Mouse (Mus musculus) midbrain, embryonic 11.5 days (tissue): ENCODE data around the gene Car3. TPM values are rescaled to one million over a fixed set of nuclear protein-coding genes. Genes with fewer than 3 reads are reported as not detected.
A peak's percentile ranks its signal among the peaks of the same experiment; 100 is the strongest.

Experiments
- ATAC-seq: fragments of 200-750 bp; cut with Nextera tagmentation; 2 replicates; pipeline ENCODE4 v1.8.0; 2017; ENCODE audit warnings: moderate TSS enrichment, moderate library complexity; ENCODE audit not compliant: low FRiP score
- DNase-seq: peaks from one replicate; pipeline ENCODE4 v3.0.0; 2015; ENCODE audit warnings: low spot score; ENCODE audit errors: missing footprints
- H3K27ac ChIP-seq: fragments of 300-500 bp; sonication (generic); 2 replicates; pipeline ENCODE4 v1.5.1; 2014; ENCODE audit warnings: low read depth, low read length
- H3K27me3 ChIP-seq: fragments of 300-500 bp; sonication (generic); 2 replicates; pipeline ENCODE4 v1.6.1; 2014; ENCODE audit warnings: mild to moderate bottlenecking, low read length, moderate library complexity, mixed read lengths; ENCODE audit not compliant: control insufficient read depth, insufficient read depth
- H3K36me3 ChIP-seq: fragments of 300-500 bp; sonication (generic); 2 replicates; pipeline ENCODE4 v1.6.1; 2014; ENCODE audit warnings: mild to moderate bottlenecking, low read length, moderate library complexity, mixed read lengths; ENCODE audit not compliant: control insufficient read depth, insufficient read depth
- H3K4me1 ChIP-seq: fragments of 300-500 bp; sonication (generic); 2 replicates; pipeline ENCODE4 v1.6.1; 2014; ENCODE audit warnings: low read length; ENCODE audit not compliant: control insufficient read depth, insufficient read depth
- H3K4me2 ChIP-seq: fragments of 300-500 bp; sonication (generic); 2 replicates; pipeline ENCODE4 v1.6.1; 2014; ENCODE audit warnings: mild to moderate bottlenecking, moderate library complexity
- H3K4me3 ChIP-seq: fragments of 300-500 bp; sonication (generic); 2 replicates; pipeline ENCODE4 v1.5.1; 2014; ENCODE audit warnings: low read depth, low read length
- H3K9ac ChIP-seq: fragments of 300-500 bp; sonication (generic); 2 replicates; pipeline ENCODE4 v1.6.1; 2014; ENCODE audit warnings: low read length
- H3K9me3 ChIP-seq: fragments of 300-500 bp; sonication (generic); 2 replicates; pipeline ENCODE4 v1.6.1; 2016; ENCODE audit warnings: low read length; ENCODE audit not compliant: control insufficient read depth
- WGBS: fragments of 180-500 bp; shearing (Covaris S2); extraction: QIAGEN DNeasy Blood & Tissue Kit; methylation state at CpG from one replicate; pipeline ENCODE4 v1.1.7; 2014; 5-methylcytosine and 5-hydroxymethylcytosine counted together
- polyA plus RNA-seq: library from polyadenylated mRNA; unstranded; fragments of >200 nt; fragmentation: Nextera tagmentation; extraction: Ambion mirVana; gene quantifications from 2 replicates; pipeline ENCODE4 v1.2.1, GENCODE M21; 2014

Car3 gene
- polyA plus RNA-seq, 1 experiment from 2014 or later: 3.9 TPM

DNA sequence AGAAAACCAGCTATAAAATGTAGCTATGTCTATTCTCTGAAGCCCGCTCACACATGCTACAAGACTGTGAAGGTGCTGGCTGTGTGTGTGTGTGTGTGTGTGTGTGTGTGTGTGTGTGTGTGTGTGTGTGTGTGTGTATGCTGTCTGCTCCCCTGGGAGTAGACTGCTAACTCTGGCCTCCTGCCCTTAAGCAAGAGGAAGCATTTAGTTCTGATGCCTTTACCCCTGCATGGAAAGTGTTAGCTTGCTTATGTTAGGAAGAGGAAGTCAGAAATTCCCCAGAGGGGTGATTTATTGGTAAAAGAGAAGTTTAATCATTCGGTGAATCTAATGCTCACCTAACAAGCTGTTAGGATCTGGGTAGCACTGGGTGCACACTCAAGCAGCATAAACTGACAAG, 17.0 kb downstream of the Car3 start:
- H3K4me1 ChIP-seq: no peaks in the 10 kb centered on the region
- DNase-seq (peak; percentile 14), ATAC-seq (no peak)
- H3K4me3 ChIP-seq: no peak overlapping the region
- H3K4me2 ChIP-seq: no peak overlapping the region
- no peaks in the 10 kb centered on the region for H3K36me3 ChIP-seq
- H3K27me3 ChIP-seq: no peaks in the 10 kb centered on the region
- 78% methylated on average over 2 of the region's 2 CpGs for WGBS
- no peak overlapping the region for H3K9ac ChIP-seq
- H3K9me3 ChIP-seq: no peaks in the 10 kb centered on the region
- no peak overlapping the region for H3K27ac ChIP-seq

DNA sequence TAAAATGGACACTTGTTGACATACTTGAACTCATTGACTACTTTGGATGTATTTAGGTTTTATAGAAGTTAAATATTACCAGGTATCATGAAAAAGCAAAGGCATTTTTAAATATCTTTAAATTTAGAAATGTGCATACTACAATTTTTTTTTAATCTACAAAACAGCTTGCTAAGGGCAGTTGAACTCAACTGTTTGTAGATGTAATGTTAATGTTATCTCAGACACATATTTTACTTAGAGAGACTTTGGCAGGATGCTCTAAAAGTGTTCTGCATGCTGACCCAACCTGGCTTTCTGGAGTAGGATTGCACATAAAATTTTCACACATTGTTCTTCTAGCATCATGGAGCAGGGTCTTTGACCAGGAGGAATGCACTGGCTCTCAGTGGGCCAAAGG, 18.7 kb downstream of the Car3 start:
- H3K36me3 ChIP-seq: no peaks in the 10 kb centered on the region

DNA sequence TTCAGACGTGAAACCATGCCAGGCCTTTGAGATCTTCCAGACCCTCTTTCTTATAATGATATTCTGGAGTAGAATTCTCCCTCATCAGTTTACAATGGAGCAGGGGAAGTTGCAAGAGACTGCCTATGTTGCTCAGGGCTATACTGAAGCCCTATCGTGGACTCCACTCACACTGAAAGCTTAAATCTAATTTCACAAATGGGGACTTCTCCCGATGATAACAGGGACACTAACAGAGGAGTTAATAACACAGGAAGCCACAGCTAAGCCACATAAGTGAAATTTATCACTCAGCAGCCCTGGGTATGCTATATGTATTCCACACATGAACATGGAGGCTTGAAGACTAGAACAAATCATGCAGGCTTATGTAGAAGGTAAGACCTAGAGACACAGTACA, 19.4 kb downstream of the Car3 start:
- 88% methylated on average over 3 of the region's 3 CpGs for WGBS
- no peak for ATAC-seq

More for the DNA sequence above, 18.7 kb downstream of the Car3 start:
- no peak overlapping the region for H3K4me2 ChIP-seq
- H3K4me3 ChIP-seq: no peak overlapping the region
- H3K27ac ChIP-seq: no peak overlapping the region
- H3K9me3 ChIP-seq: no peaks in the 10 kb centered on the region
- no peaks in the 10 kb centered on the region for H3K4me1 ChIP-seq
- ATAC-seq (no peak), DNase-seq (no peak)
- H3K27me3 ChIP-seq: peaks cover 4% of the 10 kb centered on the region; the same call in 1 of the 2 replicates
- no peak overlapping the region for H3K9ac ChIP-seq

DNA sequence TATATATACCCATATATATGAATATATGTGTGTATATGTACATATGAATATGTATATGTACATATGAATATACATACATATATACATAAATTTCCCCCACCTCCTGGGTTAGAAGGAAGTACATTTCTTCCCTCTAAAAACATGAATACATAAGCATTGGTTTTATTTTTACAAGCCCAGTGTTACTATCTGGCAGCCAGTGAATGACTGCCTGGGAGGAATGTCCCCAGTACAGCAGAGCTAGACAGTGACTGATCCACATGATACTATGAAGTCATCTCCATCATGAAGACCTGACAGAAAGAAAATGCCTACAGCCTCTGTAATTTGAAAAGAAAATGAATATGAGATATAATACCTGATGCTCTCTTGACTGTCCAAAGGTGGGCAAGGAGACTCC, 21.5 kb downstream of the Car3 start:
- no peaks in the 10 kb centered on the region for H3K36me3 ChIP-seq
- H3K9me3 ChIP-seq: no peaks in the 10 kb centered on the region
- no peak overlapping the region for H3K4me2 ChIP-seq
- no peak for ATAC-seq
- H3K4me3 ChIP-seq: no peak overlapping the region
- H3K27me3 ChIP-seq: peaks cover 9% of the 10 kb centered on the region; the same call in 1 of the 2 replicates
- H3K9ac ChIP-seq: no peak overlapping the region
- peak; percentile 75 for DNase-seq
- no peak overlapping the region for H3K27ac ChIP-seq
- no peaks in the 10 kb centered on the region for H3K4me1 ChIP-seq

More for the DNA sequence above, 19.4 kb downstream of the Car3 start:
- Histone ChIP-seq H3K4me1 (no peaks in the 10 kb centered on the region), H3K9ac (no peak overlapping the region), H3K27ac (no peak overlapping the region), H3K9me3 (no peaks in the 10 kb centered on the region), H3K27me3 (peaks cover 9% of the 10 kb centered on the region; the same call in 1 of the 2 replicates), H3K4me2 (no peak overlapping the region), H3K4me3 (no peak overlapping the region), H3K36me3 (no peaks in the 10 kb centered on the region)
- DNase-seq: no peak

DNA sequence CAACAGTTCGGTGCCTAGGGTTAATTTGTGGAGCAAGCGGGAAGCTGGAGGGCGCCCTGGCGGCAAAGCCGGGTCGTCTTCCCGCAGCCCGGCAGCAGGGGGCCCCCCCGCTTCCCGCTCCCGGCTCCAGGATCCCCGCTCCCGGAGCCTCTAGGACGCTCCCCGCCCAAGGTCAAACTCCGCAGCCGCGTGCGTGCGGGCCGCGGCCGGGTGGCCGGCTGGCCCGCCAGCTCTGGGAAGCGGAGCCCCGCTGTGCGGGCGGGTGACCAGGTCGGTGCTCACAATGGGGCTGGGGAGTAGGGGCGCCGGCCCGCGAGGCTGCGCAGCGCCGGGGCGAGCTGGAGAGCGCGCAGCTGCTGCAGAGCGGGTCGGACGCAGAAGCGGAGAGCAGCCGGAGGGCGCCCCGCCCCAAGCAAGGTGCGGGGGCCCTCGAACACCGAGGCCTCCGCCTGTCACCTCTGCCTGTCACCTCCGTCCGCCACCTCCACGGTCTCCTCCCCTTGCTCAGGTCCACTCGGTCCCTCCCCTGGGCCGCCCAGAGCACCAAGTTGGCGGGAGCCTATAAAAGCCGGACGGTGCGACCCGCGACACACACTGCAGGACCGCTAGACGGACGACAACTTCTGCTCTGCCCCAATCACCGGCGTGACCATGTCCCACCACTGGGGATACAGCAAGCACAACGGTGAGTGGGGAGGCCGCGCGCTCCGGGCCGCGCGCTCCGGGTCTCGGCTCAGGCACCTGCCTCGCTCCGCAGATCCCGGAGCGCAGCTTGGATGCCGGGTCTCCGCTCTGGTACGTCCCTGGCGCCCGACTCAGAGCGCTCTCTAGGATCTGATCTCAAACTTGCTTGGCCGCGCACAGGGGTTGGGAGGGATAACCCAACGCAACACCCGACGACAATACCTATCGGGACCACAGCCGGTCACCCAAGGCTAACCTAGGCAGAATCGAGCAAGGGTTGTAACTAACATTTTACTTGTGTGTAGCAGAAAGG, 23.1 kb downstream of the Car3 start, which contains the start of gene Car2:
TSS of gene Car2 (plus strand) at position 172 of the 997 bp plus-strand sequence.
- peak within 1 kb of the TSS; percentile 70 for H3K4me3 ChIP-seq
- peak within 1 kb of the TSS; percentile 81 for H3K4me2 ChIP-seq
- H3K9ac ChIP-seq: peak within 1 kb of the TSS; percentile 77
- H3K27me3 ChIP-seq: peaks cover 9% of the 10 kb centered on the region; the same call in 1 of the 2 replicates
- no peaks in the 10 kb centered on the region for H3K4me1 ChIP-seq
- H3K36me3 ChIP-seq: no peaks in the 10 kb centered on the region
- under 1% methylated on average over 94 of the region's 95 CpGs for WGBS
- H3K27ac ChIP-seq: no peak within 1 kb of the TSS
- peak; percentile 92 for ATAC-seq
- DNase-seq: peak; percentile 97
- no peaks in the 10 kb centered on the region for H3K9me3 ChIP-seq

DNA sequence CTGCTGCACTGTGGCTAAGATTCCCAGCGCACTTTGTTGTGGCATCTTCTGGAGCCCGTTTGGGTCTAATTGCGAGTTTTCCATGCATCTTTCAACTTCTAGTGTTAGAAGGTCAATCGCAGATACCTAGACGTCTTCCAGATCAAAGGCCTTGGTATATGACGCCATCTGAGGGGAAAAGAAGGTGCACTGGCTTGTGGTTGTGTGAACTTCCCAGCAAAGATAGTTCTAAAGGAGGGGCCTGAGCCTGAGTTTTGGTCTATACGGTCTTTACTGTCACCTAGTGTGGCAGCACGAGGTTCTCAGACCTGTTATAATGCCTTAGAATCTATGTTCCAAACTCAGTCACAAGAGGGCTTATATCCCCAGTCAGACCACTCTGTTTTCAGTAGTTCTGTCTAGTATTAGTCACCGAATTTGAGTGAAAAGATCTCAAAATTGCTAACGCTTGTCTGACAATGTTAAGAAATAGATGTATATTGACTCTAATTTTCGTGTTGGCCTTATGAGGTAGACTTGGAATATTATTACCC, 23.9 kb downstream of the Car3 start:
- no peak overlapping the region; the same call in 1 of the 2 replicates for H3K9ac ChIP-seq
- DNase-seq: peak; percentile 87
- H3K4me1 ChIP-seq: no peaks in the 10 kb centered on the region
- ATAC-seq: no peak
- H3K4me2 ChIP-seq: peak overlapping the region; percentile 81
- H3K27ac ChIP-seq: no peak overlapping the region
- 40% methylated on average over 11 of the region's 11 CpGs for WGBS
- peaks cover 9% of the 10 kb centered on the region; the same call in 1 of the 2 replicates for H3K27me3 ChIP-seq
- H3K36me3 ChIP-seq: no peaks in the 10 kb centered on the region
- H3K9me3 ChIP-seq: no peaks in the 10 kb centered on the region
- peak overlapping the region; percentile 70 for H3K4me3 ChIP-seq

DNA sequence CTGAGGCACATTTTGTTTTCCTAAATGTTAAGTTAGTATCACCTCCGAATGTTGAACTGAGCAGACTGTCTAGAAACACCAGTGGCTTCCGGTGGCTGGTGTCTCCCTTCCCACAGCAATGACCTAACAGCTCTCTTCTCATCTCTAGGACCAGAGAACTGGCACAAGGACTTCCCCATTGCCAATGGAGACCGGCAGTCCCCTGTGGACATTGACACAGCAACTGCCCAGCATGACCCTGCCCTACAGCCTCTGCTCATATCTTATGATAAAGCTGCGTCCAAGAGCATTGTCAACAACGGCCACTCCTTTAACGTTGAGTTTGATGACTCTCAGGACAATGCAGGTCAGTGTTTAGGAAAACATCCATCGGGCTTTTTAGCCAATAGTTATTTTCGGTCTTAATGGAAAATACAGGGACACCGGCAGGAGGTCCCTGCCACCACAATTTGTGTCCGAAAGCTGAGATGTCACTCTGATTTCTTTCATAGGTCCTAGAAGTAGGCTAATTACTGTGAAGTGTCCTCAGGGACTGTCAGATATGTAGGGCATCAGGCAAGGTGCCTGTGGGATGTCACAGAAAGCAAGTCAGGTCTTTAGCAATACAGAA, 24.5 kb downstream of the Car3 start:
- 79% methylated on average over 10 of the region's 10 CpGs for WGBS
- no peak overlapping the region for H3K27ac ChIP-seq
- no peak overlapping the region for H3K4me3 ChIP-seq
- no peak overlapping the region for H3K9ac ChIP-seq
- no peaks in the 10 kb centered on the region for H3K9me3 ChIP-seq
- H3K27me3 ChIP-seq: peaks cover 9% of the 10 kb centered on the region; the same call in 1 of the 2 replicates
- DNase-seq (peak; percentile 76), ATAC-seq (no peak)
- H3K4me2 ChIP-seq: no peak overlapping the region
- H3K4me1 ChIP-seq: no peaks in the 10 kb centered on the region
- no peaks in the 10 kb centered on the region for H3K36me3 ChIP-seq

DNA sequence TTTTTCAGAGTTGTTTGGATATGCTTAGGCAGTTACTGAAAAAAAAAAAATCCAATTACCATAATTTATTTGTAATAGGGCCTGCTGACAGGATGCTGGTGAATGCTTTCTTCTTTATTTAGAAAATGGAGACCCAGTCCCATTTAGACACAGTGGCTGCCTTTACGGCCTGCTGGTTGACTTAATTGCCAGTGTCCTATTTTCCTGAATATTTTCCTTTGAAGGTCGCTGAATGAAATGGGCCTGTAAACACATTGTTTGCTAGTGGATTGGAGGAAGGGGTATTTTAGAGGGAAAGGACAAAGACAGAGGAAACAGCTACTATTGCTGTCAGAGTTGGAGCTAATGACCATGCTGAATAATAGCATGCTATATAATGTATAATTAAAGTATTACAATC, 25.2 kb downstream of the Car3 start:
- Histone ChIP-seq H3K4me1 (no peaks in the 10 kb centered on the region), H3K4me3 (no peak overlapping the region), H3K36me3 (no peaks in the 10 kb centered on the region), H3K27me3 (peaks cover 9% of the 10 kb centered on the region; the same call in 1 of the 2 replicates), H3K9ac (no peak overlapping the region), H3K27ac (no peak overlapping the region), H3K9me3 (no peaks in the 10 kb centered on the region), H3K4me2 (no peak overlapping the region)
- 67% methylated on average over 2 of the region's 2 CpGs for WGBS
- no peak for ATAC-seq
- peak; percentile 69 for DNase-seq
